Mouse (Mus musculus): ENCODE results near the gene 2510039O18Rik. TPM values are rescaled to one million over a fixed set of nuclear protein-coding genes. Genes with fewer than 3 reads are reported as not detected.

2510039O18Rik gene
- total and polyA plus RNA-seq, 3 experiments: 23.9 to 32.8 (median 27.9) TPM

GRCm38 (mm10) chr4:147995311-147995710 is 54.6 kb downstream of the 2510039O18Rik start:
- H3K4me1 ChIP-seq (ENCODE audit: control insufficient read depth in 1 of 2, insufficient read depth in 2 of 2): no peaks in the 10 kb centered on the region; a peak in 1 of 4 replicates
- in situ Hi-C loops (cut with MboI; ENCODE audit: low pct_ligation_motif_present, low pct_unique_long_range_greater_than_20kb, low sequenced_read_pairs): no loop called here
- dilution Hi-C loops (cut with MboI; ENCODE audit: extremely low pct_ligation_motif_present, extremely low pct_unique_long_range_greater_than_20kb, low sequenced_read_pairs): no loop called here
- H3K27ac ChIP-seq (ENCODE audit: insufficient read depth, low read depth): no peak overlapping the region
- H3K36me3 ChIP-seq (replicated peaks in 1 of 2; ENCODE audit: control insufficient read depth in 1 of 2, insufficient read depth in 1 of 2, low read length in 1 of 2): no peaks in the 10 kb centered on the region
- no peak for TF ChIP-seq E2F4 (IDR thresholded peaks at IDR 0.05; ENCODE audit: insufficient replicate concordance, low read depth, low read length)
- no peak for TF ChIP-seq CHD2 (IDR thresholded peaks at IDR 0.05; ENCODE audit: low read length)
- no peak for TF ChIP-seq ZMIZ1 (IDR thresholded peaks at IDR 0.05; ENCODE audit: low read depth, low read length)
- no peak for TF ChIP-seq ETS1 (conservative IDR thresholded peaks at IDR 0.05; ENCODE audit: low read depth, low read length)
- no peak for TF ChIP-seq TCF12 (IDR thresholded peaks at IDR 0.05; ENCODE audit: low read depth, low read length)
- TF ChIP-seq CTCF (conservative IDR thresholded peaks at IDR 0.05 in 1 of 2, IDR thresholded peaks at IDR 0.05 in 1 of 2; ENCODE audit: low read depth in 2 of 2, low read length in 2 of 2): no peak
- TF ChIP-seq SIN3A (IDR thresholded peaks at IDR 0.05; ENCODE audit: low read length): no peak
- TF ChIP-seq ELF1 (IDR thresholded peaks at IDR 0.05; ENCODE audit: low read depth, low read length): no peak
- no peak for TF ChIP-seq NELFE (IDR thresholded peaks at IDR 0.05; ENCODE audit: low read depth, low read length)
- TF ChIP-seq TBP (conservative IDR thresholded peaks at IDR 0.05; ENCODE audit: low read depth, low read length): no peak
- no peak for TF ChIP-seq MAZ (IDR thresholded peaks at IDR 0.05; ENCODE audit: low read depth, low read length)
- TF ChIP-seq GABPA (IDR thresholded peaks at IDR 0.05; ENCODE audit: insufficient replicate concordance, low read depth, low read length): no peak
- TF ChIP-seq SMC3 (IDR thresholded peaks at IDR 0.05; ENCODE audit: low read depth, low read length): no peak
- no peak for TF ChIP-seq MXI1 (IDR thresholded peaks at IDR 0.05; ENCODE audit: low read depth, low read length)
- TF ChIP-seq HCFC1 (IDR thresholded peaks at IDR 0.05; ENCODE audit: low read depth, low read length): no peak
- no peak for TF ChIP-seq MAFK (IDR thresholded peaks at IDR 0.05; ENCODE audit: insufficient replicate concordance, low read length)
- TF ChIP-seq USF1 (IDR thresholded peaks at IDR 0.05; ENCODE audit: low read depth, low read length): no peak
- no peaks in the 10 kb centered on the region for H3K9me3 ChIP-seq (replicated peaks; ENCODE audit: low read length)
- no peak for DNase-seq (ENCODE audit: extremely low read depth)
- no peak overlapping the region for H3K9ac ChIP-seq (ENCODE audit: insufficient read depth, low read depth)
- no peaks in the 10 kb centered on the region for H3K79me2 ChIP-seq (replicated peaks; ENCODE audit: control insufficient read depth, extremely low read depth, insufficient read depth, poor library complexity, severe bottlenecking)
- peaks cover 3% of the 10 kb centered on the region for H3K27me3 ChIP-seq (replicated peaks)
- no peak overlapping the region for H3K4me3 ChIP-seq (replicated peaks in 1 of 3; ENCODE audit: low read depth in 2 of 3, low read length in 2 of 3, poor library complexity in 1 of 3)
- no peak overlapping the region for H3K4me2 ChIP-seq (ENCODE audit: insufficient read depth, low read depth, poor library complexity, severe bottlenecking)

Other genes starting within 250 kb of the 2510039O18Rik start
- not detected in 2 replicates for gene Zfp534, start 238.3 kb upstream of the 2510039O18Rik start, total RNA-seq (2012; rRNA removed)
- not detected in 2 replicates for gene Zfp534, start 238.3 kb upstream of the 2510039O18Rik start, total RNA-seq (2014; rRNA removed)
- gene Zfp534, start 238.3 kb upstream of the 2510039O18Rik start, polyA plus RNA-seq (2012; ENCODE audit: insufficient read length, low read depth): 0.10 TPM in 1 of 2 replicates, not detected in the other
- 4.5 TPM in 2 replicates for gene Zfp984, start 131.1 kb upstream of the 2510039O18Rik start, total RNA-seq (2012; rRNA removed)
- 15.9 and 16.0 TPM in 2 replicates for gene Zfp984, start 131.1 kb upstream of the 2510039O18Rik start, total RNA-seq (2014; rRNA removed)
- gene Zfp984, start 131.1 kb upstream of the 2510039O18Rik start, polyA plus RNA-seq (2012; ENCODE audit: insufficient read length, low read depth): 6.8 and 8.0 TPM in 2 replicates
- gene Zfp933, start 92.5 kb upstream of the 2510039O18Rik start, total RNA-seq (2012; rRNA removed): 2.0 and 2.7 TPM in 2 replicates
- 5.6 and 7.7 TPM in 2 replicates for gene Zfp933, start 92.5 kb upstream of the 2510039O18Rik start, total RNA-seq (2014; rRNA removed)
- gene Zfp933, start 92.5 kb upstream of the 2510039O18Rik start, polyA plus RNA-seq (2012; ENCODE audit: insufficient read length, low read depth): 3.0 and 3.4 TPM in 2 replicates
- gene Miip, start 72.1 kb upstream of the 2510039O18Rik start, total RNA-seq (2012; rRNA removed): 50.6 and 58.8 TPM in 2 replicates
- 31.5 and 33.6 TPM in 2 replicates for gene Miip, start 72.1 kb upstream of the 2510039O18Rik start, total RNA-seq (2014; rRNA removed)
- 43.9 and 46.6 TPM in 2 replicates for gene Miip, start 72.1 kb upstream of the 2510039O18Rik start, polyA plus RNA-seq (2012; ENCODE audit: insufficient read length, low read depth)
- 4.0 and 4.3 TPM in 2 replicates for gene Fv1, start 71.9 kb upstream of the 2510039O18Rik start, total RNA-seq (2012; rRNA removed)
- gene Fv1, start 71.9 kb upstream of the 2510039O18Rik start, total RNA-seq (2014; rRNA removed): 3.0 TPM in 2 replicates
- gene Fv1, start 71.9 kb upstream of the 2510039O18Rik start, polyA plus RNA-seq (2012; ENCODE audit: insufficient read length, low read depth): 2.1 and 2.8 TPM in 2 replicates
- 17.5 and 21.7 TPM in 2 replicates for gene Mfn2, start 36.2 kb upstream of the 2510039O18Rik start, total RNA-seq (2012; rRNA removed)
- 8.6 and 10.0 TPM in 2 replicates for gene Mfn2, start 36.2 kb upstream of the 2510039O18Rik start, total RNA-seq (2014; rRNA removed)
- gene Mfn2, start 36.2 kb upstream of the 2510039O18Rik start, polyA plus RNA-seq (2012; ENCODE audit: insufficient read length, low read depth): 33.0 and 36.8 TPM in 2 replicates
- gene Plod1, start 4.1 kb upstream of the 2510039O18Rik start, total RNA-seq (2012; rRNA removed): 4.8 and 6.5 TPM in 2 replicates
- gene Plod1, start 4.1 kb upstream of the 2510039O18Rik start, total RNA-seq (2014; rRNA removed): 0.30 and 0.51 TPM in 2 replicates
- gene Plod1, start 4.1 kb upstream of the 2510039O18Rik start, polyA plus RNA-seq (2012; ENCODE audit: insufficient read length, low read depth): 1.9 TPM in 2 replicates
- not detected in 2 replicates for gene Nppb, start 44.9 kb downstream of the 2510039O18Rik start, total RNA-seq (2012; rRNA removed)
- not detected in 2 replicates for gene Nppb, start 44.9 kb downstream of the 2510039O18Rik start, total RNA-seq (2014; rRNA removed)
- gene Nppb, start 44.9 kb downstream of the 2510039O18Rik start, polyA plus RNA-seq (2012; ENCODE audit: insufficient read length, low read depth): not detected in 2 replicates
- gene Nppa, start 59.8 kb downstream of the 2510039O18Rik start, total RNA-seq (2012; rRNA removed): not detected in 2 replicates
- gene Nppa, start 59.8 kb downstream of the 2510039O18Rik start, total RNA-seq (2014; rRNA removed): not detected in 2 replicates
- gene Nppa, start 59.8 kb downstream of the 2510039O18Rik start, polyA plus RNA-seq (2012; ENCODE audit: insufficient read length, low read depth): not detected in 2 replicates
- 5.5 and 5.7 TPM in 2 replicates for gene Clcn6, start 97.9 kb downstream of the 2510039O18Rik start, total RNA-seq (2012; rRNA removed)
- 3.7 and 4.8 TPM in 2 replicates for gene Clcn6, start 97.9 kb downstream of the 2510039O18Rik start, total RNA-seq (2014; rRNA removed)
- gene Clcn6, start 97.9 kb downstream of the 2510039O18Rik start, polyA plus RNA-seq (2012; ENCODE audit: insufficient read length, low read depth): 9.2 and 10.6 TPM in 2 replicates
- 14.4 and 17.0 TPM in 2 replicates for gene Mthfr, start 98.2 kb downstream of the 2510039O18Rik start, total RNA-seq (2012; rRNA removed)
- 15.3 and 16.1 TPM in 2 replicates for gene Mthfr, start 98.2 kb downstream of the 2510039O18Rik start, total RNA-seq (2014; rRNA removed)
- gene Mthfr, start 98.2 kb downstream of the 2510039O18Rik start, polyA plus RNA-seq (2012; ENCODE audit: insufficient read length, low read depth): 15.4 and 16.3 TPM in 2 replicates
- gene Agtrap, start 147.1 kb downstream of the 2510039O18Rik start, total RNA-seq (2012; rRNA removed): 5.6 and 6.2 TPM in 2 replicates
- gene Agtrap, start 147.1 kb downstream of the 2510039O18Rik start, total RNA-seq (2014; rRNA removed): 4.0 and 4.1 TPM in 2 replicates
- gene Agtrap, start 147.1 kb downstream of the 2510039O18Rik start, polyA plus RNA-seq (2012; ENCODE audit: insufficient read length, low read depth): 5.4 and 5.9 TPM in 2 replicates
- 39.4 and 43.3 TPM in 2 replicates for gene Mad2l2, start 189.5 kb downstream of the 2510039O18Rik start, total RNA-seq (2012; rRNA removed)
- gene Mad2l2, start 189.5 kb downstream of the 2510039O18Rik start, total RNA-seq (2014; rRNA removed): 21.0 and 23.1 TPM in 2 replicates
- 36.5 and 40.9 TPM in 2 replicates for gene Mad2l2, start 189.5 kb downstream of the 2510039O18Rik start, polyA plus RNA-seq (2012; ENCODE audit: insufficient read length, low read depth)
- gene Draxin, start 189.8 kb downstream of the 2510039O18Rik start, total RNA-seq (2012; rRNA removed): 0.04 TPM in 1 of 2 replicates, not detected in the other
- gene Draxin, start 189.8 kb downstream of the 2510039O18Rik start, total RNA-seq (2014; rRNA removed): not detected in 2 replicates
- not detected in 2 replicates for gene Draxin, start 189.8 kb downstream of the 2510039O18Rik start, polyA plus RNA-seq (2012; ENCODE audit: insufficient read length, low read depth)
- gene Fbxo6, start 211.2 kb downstream of the 2510039O18Rik start, total RNA-seq (2012; rRNA removed): 20.5 and 25.7 TPM in 2 replicates
- gene Fbxo6, start 211.2 kb downstream of the 2510039O18Rik start, total RNA-seq (2014; rRNA removed): 24.1 and 32.5 TPM in 2 replicates
- gene Fbxo6, start 211.2 kb downstream of the 2510039O18Rik start, polyA plus RNA-seq (2012; ENCODE audit: insufficient read length, low read depth): 17.6 and 20.8 TPM in 2 replicates
- 10.5 and 10.6 TPM in 2 replicates for gene Fbxo44, start 219.6 kb downstream of the 2510039O18Rik start, total RNA-seq (2012; rRNA removed)
- 2.2 and 2.8 TPM in 2 replicates for gene Fbxo44, start 219.6 kb downstream of the 2510039O18Rik start, total RNA-seq (2014; rRNA removed)
- gene Fbxo44, start 219.6 kb downstream of the 2510039O18Rik start, polyA plus RNA-seq (2012; ENCODE audit: insufficient read length, low read depth): 2.1 and 2.3 TPM in 2 replicates
- 4.2 and 5.9 TPM in 2 replicates for gene Fbxo2, start 219.7 kb downstream of the 2510039O18Rik start, total RNA-seq (2012; rRNA removed)
- gene Fbxo2, start 219.7 kb downstream of the 2510039O18Rik start, total RNA-seq (2014; rRNA removed): not detected in 2 replicates
- gene Fbxo2, start 219.7 kb downstream of the 2510039O18Rik start, polyA plus RNA-seq (2012; ENCODE audit: insufficient read length, low read depth): 0.30 and 0.50 TPM in 2 replicates

Data from CH12.LX (cell line).